Mouse (Mus musculus): ENCODE results near the gene Prdx1. TPM values are rescaled to one million over a fixed set of nuclear protein-coding genes. Genes with fewer than 3 reads are reported as not detected.

The Prdx1 gene
- total RNA-seq, 2 experiments from 2014 or later: 246 to 251 TPM

DNA sequence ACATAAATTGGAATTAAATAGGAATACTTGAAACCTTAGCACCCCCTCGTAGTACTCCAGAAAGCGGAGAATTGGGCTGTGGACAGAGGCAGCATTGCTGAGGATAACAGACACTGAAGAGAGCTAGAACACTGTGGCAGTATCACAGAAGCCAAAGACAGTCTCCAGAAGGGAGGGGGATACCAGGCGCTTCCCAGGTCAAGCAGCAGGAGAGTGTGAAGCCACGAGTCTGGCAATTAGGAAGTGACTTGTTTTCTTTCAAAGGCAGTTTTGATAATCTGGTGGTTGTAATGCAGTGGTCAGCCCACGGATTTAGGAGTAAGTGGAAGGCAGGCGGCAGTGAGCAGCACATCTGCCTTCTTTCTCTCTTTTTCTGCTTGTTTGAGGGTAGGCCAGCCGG, 36.9 kb downstream of the Prdx1 start:
- no peak for DNase-seq (ENCODE audit: low spot score in 2 of 2)

DNA sequence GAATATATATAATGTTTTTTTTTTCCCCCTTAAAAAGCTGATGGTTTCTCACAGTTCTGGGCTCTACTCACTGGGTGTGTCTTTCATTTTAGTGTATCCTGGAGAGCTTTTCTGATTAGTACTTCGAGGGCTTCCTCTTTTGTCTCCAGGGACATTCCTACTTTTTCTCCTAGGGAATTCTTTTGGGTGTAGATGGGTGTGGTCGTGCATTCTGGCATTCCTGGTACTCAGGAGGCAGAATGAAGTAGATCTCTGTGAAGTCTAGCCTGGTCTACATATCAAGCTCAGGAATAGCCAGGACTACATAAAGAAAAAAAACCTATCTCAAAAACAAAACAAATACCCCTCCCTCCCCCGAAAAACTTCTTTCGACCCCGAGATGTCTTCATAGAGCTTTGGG, 40.1 kb downstream of the Prdx1 start:
- DNase-seq (ENCODE audit: low spot score in 2 of 2): no peak

DNA sequence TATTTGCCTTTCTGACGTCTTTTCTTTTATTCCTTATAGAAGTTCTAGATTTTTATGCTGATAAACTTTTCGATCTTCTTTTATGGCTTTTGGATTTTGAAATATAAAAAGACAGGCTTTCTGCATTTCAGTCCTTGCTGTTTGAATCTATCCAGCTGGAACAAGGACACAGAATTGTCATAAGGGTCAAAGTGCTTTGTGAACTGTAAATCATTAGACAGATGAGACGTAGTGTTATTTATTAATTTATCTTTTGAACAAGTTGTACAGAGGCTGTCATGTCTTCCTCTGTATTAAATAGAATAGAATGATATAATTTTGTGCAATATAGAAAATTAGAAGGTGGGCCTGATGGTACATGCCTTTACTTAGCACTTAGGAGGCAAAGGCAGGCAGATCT, 42.1 kb downstream of the Prdx1 start:
- DNase-seq (ENCODE audit: low spot score in 2 of 2): no peak

DNA sequence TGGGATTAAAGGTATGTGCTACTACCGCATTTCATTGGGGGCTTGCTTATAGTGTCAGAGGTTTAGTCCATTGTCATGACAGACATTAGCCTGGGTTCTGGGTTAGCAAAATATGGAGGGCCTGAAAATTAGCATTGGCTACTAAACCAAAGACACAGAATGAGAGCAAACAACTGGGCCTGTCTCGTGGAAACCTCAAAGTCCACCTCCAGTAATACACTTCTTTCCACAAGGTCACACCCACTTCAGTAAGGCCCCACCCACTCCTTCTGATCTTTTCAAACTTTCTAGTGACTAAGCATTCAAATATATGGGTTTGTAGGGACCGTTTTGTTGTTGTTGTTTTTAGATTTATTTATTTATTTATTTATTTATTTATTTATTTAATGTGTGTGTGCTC, 44.2 kb downstream of the Prdx1 start:
- DNase-seq (ENCODE audit: low spot score in 2 of 2): no peak

DNA sequence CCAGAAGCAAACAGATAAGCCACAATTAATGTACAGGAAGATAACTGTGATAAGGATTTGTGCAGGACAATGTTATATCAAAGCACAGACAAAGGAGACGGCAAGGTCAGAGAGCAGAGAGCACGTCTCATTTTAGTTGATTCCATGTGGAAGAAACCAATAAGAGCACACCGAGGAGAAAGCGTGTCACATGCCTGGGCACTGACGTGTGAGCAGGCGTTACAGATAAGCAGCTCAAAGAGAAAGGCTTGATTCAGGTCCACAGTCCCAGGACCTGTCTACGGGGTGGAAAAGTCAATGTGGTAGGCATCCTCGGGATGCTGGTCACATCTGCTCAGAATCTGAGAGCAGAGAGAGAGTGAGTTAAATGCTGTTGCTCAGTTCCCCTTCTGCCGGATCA, 45.7 kb downstream of the Prdx1 start:
- no peak for DNase-seq (ENCODE audit: low spot score in 2 of 2)

DNA sequence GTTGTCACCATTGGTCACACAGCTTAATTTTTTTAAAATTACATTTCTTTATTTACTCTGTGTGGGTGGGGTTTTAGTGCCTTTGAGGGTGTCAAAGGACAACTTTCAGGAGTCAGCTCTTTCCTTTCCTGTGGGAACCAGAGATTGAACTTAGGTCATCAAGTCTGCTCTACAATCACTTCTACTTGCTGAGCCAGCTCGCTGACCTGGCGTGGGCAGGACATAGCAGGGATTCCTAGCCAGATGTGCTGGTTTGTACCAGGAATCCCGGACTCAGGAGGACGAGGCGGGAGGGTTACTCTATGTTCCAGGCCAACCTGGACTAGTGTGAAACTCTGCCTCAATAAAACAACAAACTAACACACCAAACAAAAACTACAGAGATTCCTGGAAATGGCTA, 47.0 kb downstream of the Prdx1 start:
- DNase-seq (ENCODE audit: low spot score in 2 of 2): no peak

DNA sequence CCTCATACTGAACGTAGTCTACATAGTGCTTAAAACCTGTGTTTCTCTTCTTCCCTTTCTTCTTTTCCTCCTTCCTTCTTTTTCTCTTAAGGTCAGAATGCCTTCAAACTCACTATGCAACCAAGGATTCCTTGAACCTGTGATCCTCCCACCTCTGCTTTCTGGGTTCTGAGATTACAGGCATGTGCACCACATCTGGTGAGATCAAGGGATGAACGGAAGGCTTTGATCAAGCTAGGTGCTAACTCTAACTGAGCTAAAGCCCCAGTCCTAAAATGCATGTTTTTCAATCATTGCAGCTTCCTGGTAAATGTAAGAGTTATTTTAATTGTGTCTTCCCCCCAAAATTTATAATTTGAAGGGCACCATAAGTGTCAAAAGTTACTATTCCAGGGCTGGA, 49.7 kb downstream of the Prdx1 start:
- no peak for DNase-seq (ENCODE audit: low spot score in 2 of 2)

DNA sequence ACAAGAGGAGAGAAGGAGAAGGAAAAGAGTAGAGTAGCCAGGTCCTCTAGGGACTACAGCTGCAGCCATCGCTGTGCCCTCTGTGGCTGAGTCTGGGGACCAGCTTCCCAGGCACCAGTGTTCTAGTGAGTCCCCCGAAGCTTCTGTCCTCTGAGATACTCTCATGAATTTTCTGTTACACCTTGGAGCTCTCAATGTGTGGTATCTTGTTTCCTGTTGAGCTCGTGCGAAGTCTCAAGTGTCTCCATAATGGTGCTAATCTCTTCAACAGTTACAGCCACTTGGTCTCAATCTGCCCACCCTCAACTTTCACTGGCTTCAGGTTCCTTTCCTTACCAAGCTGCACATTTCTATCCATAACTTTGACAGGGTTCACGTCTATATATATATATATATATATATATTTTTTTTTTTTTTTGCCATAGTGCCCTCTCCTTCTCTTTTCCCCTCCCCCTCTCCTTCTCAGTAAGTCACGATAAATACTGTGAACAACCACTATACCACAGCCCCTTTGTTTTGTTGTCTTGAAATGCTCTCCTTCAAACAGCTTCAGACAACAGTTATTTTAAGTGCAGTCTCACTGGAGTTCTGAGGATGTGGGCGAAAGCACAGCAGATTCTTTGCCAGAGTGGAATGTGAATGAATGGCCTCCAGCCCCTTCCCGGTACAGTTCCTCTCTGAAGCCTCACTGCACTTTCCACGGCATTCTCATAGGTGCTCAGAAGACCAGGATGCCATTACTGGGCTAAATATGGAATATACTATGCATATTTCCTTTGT, 53.8 kb downstream of the Prdx1 start:
- DNase-seq (ENCODE audit: low spot score in 2 of 2): no peak

DNA sequence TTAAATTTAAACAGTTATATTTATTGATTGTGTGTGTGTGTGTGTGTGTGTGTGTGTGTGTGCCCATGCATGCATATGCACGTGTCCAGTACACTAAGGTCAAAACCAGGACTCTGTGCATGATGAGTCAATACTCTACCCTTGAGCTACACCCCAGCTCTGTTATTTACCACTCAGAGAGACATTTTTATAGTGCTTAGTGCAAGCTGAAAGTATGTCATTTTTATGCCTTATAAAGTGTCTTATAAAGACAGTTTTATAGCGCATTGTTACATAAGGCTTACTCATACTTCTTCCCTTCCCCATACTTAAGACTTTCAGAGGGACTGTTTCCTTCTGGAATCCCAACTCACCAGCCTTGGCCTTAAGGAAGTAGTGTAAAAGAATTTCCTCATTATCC, 64.4 kb downstream of the Prdx1 start:
- no peak for DNase-seq (ENCODE audit: low spot score in 2 of 2)

Other genes with a start within 250 kb of the Prdx1 start
- gene Mast2, start 221.4 kb upstream of the Prdx1 start, total RNA-seq (2021): 10 to 100 TPM; 72.7 to 80.9 TPM
- 10 to 100 TPM; 14.5 to 18.4 TPM for gene Ipp, start 178.0 kb upstream of the Prdx1 start, total RNA-seq (2021)
- gene Tmem69, start 129.6 kb upstream of the Prdx1 start, total RNA-seq (2021): 10 to 100 TPM; 12.1 to 15.0 TPM
- gene Gpbp1l1, start 127.9 kb upstream of the Prdx1 start, total RNA-seq (2021): 10 to 100 TPM; 37.9 to 47.8 TPM
- gene Ccdc17, start 88.9 kb upstream of the Prdx1 start, total RNA-seq (2021): 1 to 10 TPM; 4.1 to 4.6 TPM
- gene Nasp, start 57.6 kb upstream of the Prdx1 start, total RNA-seq (2021): 10 to 100 TPM; 43.8 to 55.2 TPM
- 100 to 1,000 TPM; 452 to 457 TPM for gene Akr1a1, start 33.9 kb upstream of the Prdx1 start, total RNA-seq (2021)
- gene Mmachc, start 22.9 kb downstream of the Prdx1 start, total RNA-seq (2021): 10 to 100 TPM; 18.2 to 20.5 TPM
- 1 to 10 TPM; 6.6 to 7.5 TPM for gene Ccdc163, start 23.0 kb downstream of the Prdx1 start, total RNA-seq (2021)
- 1 to 10 TPM; 3.8 to 4.0 TPM for gene Tesk2, start 35.4 kb downstream of the Prdx1 start, total RNA-seq (2021)
- 10 to 100 TPM; 15.2 to 15.9 TPM for gene Toe1, start 122.1 kb downstream of the Prdx1 start, total RNA-seq (2021)
- gene Mutyh, start 122.2 kb downstream of the Prdx1 start, total RNA-seq (2021): 1 to 10 TPM; 3.9 to 5.5 TPM
- gene Hpdl, start 136.2 kb downstream of the Prdx1 start, total RNA-seq (2021): 1 to 10 TPM in 1 of 2 experiments, under 1 TPM in 1; 0.57 to 1.1 TPM
- under 1 TPM; 0.34 to 0.41 TPM for gene Zswim5, start 191.8 kb downstream of the Prdx1 start, total RNA-seq (2021)